Mouse (Mus musculus) left cerebral cortex, postnatal 14 days (tissue): ENCODE measurements at regions not wholly inside any gene's neighbourhood (a gene's known extent, or its start where the extent isn't known, plus 50 kb on each side); places are given as distances from the start of the nearest gene placed in this dataset.

Experiments used
- DNase-seq, 2 experiments: peaks; one replicate each; pipeline ENCODE4 v3.0.0; 2021 to 2022; ENCODE audit warnings: low spot score in 2 of 2, mixed read lengths in 1 of 2
- intact Hi-C: fragments of 180-260 bp; cut with DNase I; formaldehyde crosslinking; loops from one replicate; pipeline ENCODE4 v1.15.1; 2025

- DNase-seq: peak in 1 of 2 experiments; percentile 4
- intact Hi-C loops: no loop called here
Observed at GRCm38 (mm10) chr8:73930344-73930743, 577.0 kb upstream of the Large1 start.

DNA sequence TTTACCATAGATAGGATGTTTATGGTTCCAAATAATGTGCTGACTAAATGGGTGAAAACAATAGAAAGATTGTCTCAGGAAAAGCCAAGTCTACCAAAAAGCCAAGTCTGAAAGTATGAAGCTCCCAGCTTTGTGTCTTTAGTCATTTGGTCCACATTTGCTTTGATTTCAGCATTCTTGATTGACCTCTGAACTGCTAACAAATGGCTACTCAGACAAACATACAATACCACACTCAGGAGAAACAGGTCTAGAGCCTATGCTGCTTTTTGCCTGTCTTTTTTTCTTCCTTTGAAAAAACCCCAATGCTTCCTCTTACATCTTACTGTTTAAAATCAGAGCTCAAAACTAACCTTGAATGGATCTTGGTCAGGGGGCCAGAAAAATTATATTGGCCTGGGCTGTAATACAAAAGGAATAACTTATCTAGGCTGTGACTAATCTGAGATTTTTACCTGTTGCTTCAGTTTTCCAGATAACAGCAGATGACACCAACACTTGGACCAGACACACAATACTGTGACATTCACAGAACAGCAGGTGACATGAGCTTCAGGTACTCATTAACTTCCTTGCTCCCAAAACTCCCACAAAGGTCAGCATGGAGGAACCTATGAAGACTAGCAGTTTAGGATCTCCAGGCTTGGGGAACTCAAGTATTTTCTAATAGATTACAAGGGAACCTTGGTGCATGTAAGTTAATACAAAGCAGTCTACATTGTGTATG, 572.3 kb upstream of the Large1 start:
- intact Hi-C loops: loop anchor here (10.0 kb wide), 1 partner anchor 311 kb away; no protein-coding TSS in a partner anchor
- no peak for DNase-seq

DNA sequence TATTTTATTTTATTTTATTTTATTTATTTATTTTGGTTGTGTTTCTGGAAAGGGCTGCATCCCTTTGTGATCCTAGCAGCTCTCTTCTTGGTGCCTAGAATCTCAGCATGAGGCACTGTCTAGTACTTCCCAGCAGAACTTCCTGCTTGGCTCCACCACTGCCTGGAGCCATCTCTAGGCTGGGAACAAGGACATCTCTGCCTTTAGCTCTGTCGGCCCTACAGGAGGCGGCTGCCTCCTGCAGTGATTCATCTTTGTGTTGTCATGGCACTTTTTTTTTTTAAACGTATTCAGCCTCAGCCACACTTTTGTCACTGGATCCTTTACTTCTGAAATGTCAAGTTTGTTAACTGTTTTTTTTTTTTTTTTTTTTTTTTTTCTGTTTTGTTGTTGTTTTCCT, 569.8 kb upstream of the Large1 start:
- peak; percentile 9 to 22 for DNase-seq
- intact Hi-C loops: loop anchor here (10.0 kb wide), 1 partner anchor 308 kb away; no protein-coding TSS in a partner anchor

DNA sequence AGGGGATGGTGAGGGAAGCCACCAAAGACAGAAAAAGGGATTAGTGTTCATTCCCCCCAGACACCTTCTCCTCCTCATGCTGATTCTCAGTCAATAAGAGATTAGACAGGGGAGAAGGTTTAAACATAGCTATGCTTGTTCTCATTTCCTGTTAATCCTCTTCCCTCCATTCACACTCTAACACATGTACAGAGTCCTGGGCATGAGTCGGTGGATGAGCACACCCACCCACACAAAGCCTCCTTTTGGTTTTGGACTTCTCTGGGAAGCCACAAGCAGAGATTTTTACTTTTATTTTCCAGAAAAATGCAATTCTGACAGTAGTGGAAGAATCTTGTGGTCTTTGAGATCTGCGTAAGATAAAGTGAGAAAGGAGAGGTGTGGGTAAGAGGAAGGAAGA, 567.8 kb upstream of the Large1 start:
- intact Hi-C loops: loop anchor here (10.0 kb wide), 1 partner anchor 306 kb away; no protein-coding TSS in a partner anchor

GRCm38 (mm10) chr8:73920564-73920963, 567.2 kb upstream of the Large1 start:
- intact Hi-C loops: loop anchor here (10.0 kb wide), 1 partner anchor 306 kb away; no protein-coding TSS in a partner anchor
- no peak for DNase-seq

More for the DNA sequence above, 567.8 kb upstream of the Large1 start:
- peak in 1 of 2 experiments; percentile 28 for DNase-seq

DNA sequence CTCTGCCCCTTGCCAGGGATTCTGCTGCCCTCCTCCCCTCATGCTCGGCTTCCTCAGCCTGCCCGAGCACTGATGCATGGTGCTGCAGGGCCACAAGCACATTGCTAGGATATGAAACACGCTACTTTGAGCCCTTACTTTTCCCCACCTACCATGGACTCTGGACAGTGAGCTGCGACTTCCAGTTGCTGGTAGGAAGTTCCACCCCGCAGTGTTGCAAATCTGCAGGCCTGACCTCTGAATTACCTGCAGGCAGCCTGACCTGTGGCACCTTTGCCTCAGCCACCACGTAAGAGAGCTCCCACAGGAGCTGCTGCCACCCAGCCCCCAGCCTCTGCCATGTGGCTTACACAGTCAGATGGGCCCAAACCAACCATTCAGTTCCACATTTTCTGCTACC, 551.7 kb upstream of the Large1 start:
- DNase-seq: no peak
- intact Hi-C loops: no loop called here

- DNase-seq: no peak
- intact Hi-C loops: no loop called here
Observed at GRCm38 (mm10) chr8:73903838-73904237, 550.5 kb upstream of the Large1 start.

DNA sequence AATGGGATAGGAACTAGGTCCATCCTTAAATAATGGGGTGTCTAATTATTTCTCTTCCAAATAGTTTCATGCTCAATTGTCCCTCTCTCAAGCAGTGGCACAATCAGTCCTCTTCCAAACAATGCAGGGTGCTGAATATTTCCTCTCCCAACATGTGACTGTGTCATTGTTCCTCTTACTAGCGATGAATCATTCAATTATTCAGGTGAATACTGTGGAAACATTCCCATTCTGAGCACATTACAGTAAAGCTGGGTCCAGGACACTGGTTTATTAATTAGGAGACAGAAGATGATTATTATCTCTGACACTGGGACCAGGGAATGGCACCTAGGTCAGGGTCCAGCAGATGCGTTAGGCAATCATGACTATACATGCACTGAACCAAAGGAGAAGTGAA, 532.6 kb upstream of the Large1 start:
- no peak for DNase-seq
- intact Hi-C loops: no loop called here

- no peak for DNase-seq
- intact Hi-C loops: no loop called here
Observed at GRCm38 (mm10) chr8:73881606-73882005, 528.3 kb upstream of the Large1 start.
